Mouse (Mus musculus): ENCODE data around the gene Wbp1l. TPM values are rescaled to one million over a fixed set of nuclear protein-coding genes. Genes with fewer than 3 reads are reported as not detected.

Gene Wbp1l
- polyA plus RNA-seq, 1 experiment from 2014 or later = 40.4 TPM

- H3K27ac ChIP-seq (replicated peaks; ENCODE audit: low read depth, low read length) = no peak overlapping the region
- 81% methylated on average over 3 of the region's 3 CpGs for WGBS
- no peaks in the 10 kb centered on the region for H3K27me3 ChIP-seq (ENCODE audit: control insufficient read depth, insufficient read depth, low read length)
- H3K4me1 ChIP-seq (ENCODE audit: control insufficient read depth, insufficient read depth, low read length) = no peaks in the 10 kb centered on the region
- DNase-seq (ENCODE audit: low spot score) (no peak), ATAC-seq (ENCODE audit: insufficient number of reproducible peaks, low FRiP score, low TSS enrichment, low read depth) (no peak)
- no peak overlapping the region for H3K9ac ChIP-seq (ENCODE audit: low read length)
- H3K4me3 ChIP-seq (ENCODE audit: low read depth, low read length) = no peak overlapping the region
- no peaks in the 10 kb centered on the region for H3K36me3 ChIP-seq (ENCODE audit: control insufficient read depth, insufficient read depth, low read length)
- H3K9me3 ChIP-seq (ENCODE audit: control insufficient read depth, low read length) = no peaks in the 10 kb centered on the region
- H3K4me2 ChIP-seq (ENCODE audit: low read depth, severe bottlenecking) = no peak overlapping the region
Observed at GRCm38 (mm10) chr19:46675641-46676040, 76.8 kb downstream of the Wbp1l start.

- Histone ChIP-seq H3K36me3 (ENCODE audit: control insufficient read depth, insufficient read depth, low read length) (no peaks in the 10 kb centered on the region), H3K4me1 (ENCODE audit: control insufficient read depth, insufficient read depth, low read length) (no peaks in the 10 kb centered on the region), H3K9me3 (ENCODE audit: control insufficient read depth, low read length) (no peaks in the 10 kb centered on the region), H3K4me2 (ENCODE audit: low read depth, severe bottlenecking) (no peak overlapping the region), H3K27ac (replicated peaks; ENCODE audit: low read depth, low read length) (no peak overlapping the region), H3K9ac (ENCODE audit: low read length) (no peak overlapping the region), H3K4me3 (ENCODE audit: low read depth, low read length) (no peak overlapping the region), H3K27me3 (ENCODE audit: control insufficient read depth, insufficient read depth, low read length) (no peaks in the 10 kb centered on the region)
- ATAC-seq (ENCODE audit: insufficient number of reproducible peaks, low FRiP score, low TSS enrichment, low read depth) (no peak), DNase-seq (ENCODE audit: low spot score) (no peak)
- WGBS = 66% methylated on average over 12 of the region's 12 CpGs
Observed at GRCm38 (mm10) chr19:46679720-46680383, 81.0 kb downstream of the Wbp1l start.

- H3K36me3 ChIP-seq (ENCODE audit: control insufficient read depth, insufficient read depth, low read length) = no peaks in the 10 kb centered on the region
- peak within 1 kb of the TSS; percentile 59 for H3K4me2 ChIP-seq (ENCODE audit: low read depth, severe bottlenecking)
- peak; percentile 90 for DNase-seq (ENCODE audit: low spot score)
- ATAC-seq (ENCODE audit: insufficient number of reproducible peaks, low FRiP score, low TSS enrichment, low read depth) = peak; percentile 86
- whole genome bisulfite sequencing = 3% methylated on average over 44 of the region's 44 CpGs
- H3K9ac ChIP-seq (ENCODE audit: low read length) = peak within 1 kb of the TSS; percentile 81
- peak within 1 kb of the TSS; percentile 48 for H3K4me3 ChIP-seq (ENCODE audit: low read depth, low read length)
- H3K4me1 ChIP-seq (ENCODE audit: control insufficient read depth, insufficient read depth, low read length) = no peaks in the 10 kb centered on the region
- no peaks in the 10 kb centered on the region for H3K9me3 ChIP-seq (ENCODE audit: control insufficient read depth, low read length)
- H3K27ac ChIP-seq (replicated peaks; ENCODE audit: low read depth, low read length) = no peak within 1 kb of the TSS
- H3K27me3 ChIP-seq (ENCODE audit: control insufficient read depth, insufficient read depth, low read length) = no peaks in the 10 kb centered on the region
Observed at GRCm38 (mm10) chr19:46689460-46690372, 90.8 kb downstream of the Wbp1l start, which contains the start of gene Borcs7. Gene Borcs7, plus strand, starts transcription at chr19:46689906.

GRCm38 (mm10) chr19:46690387-46690786 lies 91.5 kb downstream of the Wbp1l start:
- Histone ChIP-seq H3K9ac (ENCODE audit: low read length) (peak overlapping the region; percentile 81), H3K4me2 (ENCODE audit: low read depth, severe bottlenecking) (peak overlapping the region; percentile 59), H3K27ac (replicated peaks; ENCODE audit: low read depth, low read length) (no peak overlapping the region), H3K4me1 (ENCODE audit: control insufficient read depth, insufficient read depth, low read length) (no peaks in the 10 kb centered on the region), H3K36me3 (ENCODE audit: control insufficient read depth, insufficient read depth, low read length) (no peaks in the 10 kb centered on the region), H3K4me3 (ENCODE audit: low read depth, low read length) (peak overlapping the region; percentile 48), H3K9me3 (ENCODE audit: control insufficient read depth, low read length) (no peaks in the 10 kb centered on the region), H3K27me3 (ENCODE audit: control insufficient read depth, insufficient read depth, low read length) (no peaks in the 10 kb centered on the region)
- DNase-seq (ENCODE audit: low spot score) (no peak), ATAC-seq (ENCODE audit: insufficient number of reproducible peaks, low FRiP score, low TSS enrichment, low read depth) (no peak)
- WGBS = 80% methylated on average over 11 of the region's 11 CpGs

GRCm38 (mm10) chr19:46691078-46691477 lies 92.2 kb downstream of the Wbp1l start:
- no peaks in the 10 kb centered on the region for H3K27me3 ChIP-seq (ENCODE audit: control insufficient read depth, insufficient read depth, low read length)
- no peaks in the 10 kb centered on the region for H3K4me1 ChIP-seq (ENCODE audit: control insufficient read depth, insufficient read depth, low read length)
- no peak overlapping the region for H3K4me2 ChIP-seq (ENCODE audit: low read depth, severe bottlenecking)
- no peak overlapping the region for H3K9ac ChIP-seq (ENCODE audit: low read length)
- no peak for ATAC-seq (ENCODE audit: insufficient number of reproducible peaks, low FRiP score, low TSS enrichment, low read depth)
- H3K36me3 ChIP-seq (ENCODE audit: control insufficient read depth, insufficient read depth, low read length) = no peaks in the 10 kb centered on the region
- no peak overlapping the region for H3K27ac ChIP-seq (replicated peaks; ENCODE audit: low read depth, low read length)
- no peak overlapping the region for H3K4me3 ChIP-seq (ENCODE audit: low read depth, low read length)
- WGBS = 81% methylated on average over 2 of the region's 2 CpGs
- DNase-seq (ENCODE audit: low spot score) = no peak
- H3K9me3 ChIP-seq (ENCODE audit: control insufficient read depth, low read length) = no peaks in the 10 kb centered on the region

- no peak overlapping the region for H3K9ac ChIP-seq (ENCODE audit: low read length)
- DNase-seq (ENCODE audit: low spot score) (no peak), ATAC-seq (ENCODE audit: insufficient number of reproducible peaks, low FRiP score, low TSS enrichment, low read depth) (no peak)
- no peak overlapping the region for H3K4me3 ChIP-seq (ENCODE audit: low read depth, low read length)
- no peaks in the 10 kb centered on the region for H3K27me3 ChIP-seq (ENCODE audit: control insufficient read depth, insufficient read depth, low read length)
- H3K9me3 ChIP-seq (ENCODE audit: control insufficient read depth, low read length) = no peaks in the 10 kb centered on the region
- no peaks in the 10 kb centered on the region for H3K4me1 ChIP-seq (ENCODE audit: control insufficient read depth, insufficient read depth, low read length)
- H3K27ac ChIP-seq (replicated peaks; ENCODE audit: low read depth, low read length) = no peak overlapping the region
- 90% methylated on average over 4 of the region's 4 CpGs for whole genome bisulfite sequencing
- H3K36me3 ChIP-seq (ENCODE audit: control insufficient read depth, insufficient read depth, low read length) = no peaks in the 10 kb centered on the region
- H3K4me2 ChIP-seq (ENCODE audit: low read depth, severe bottlenecking) = no peak overlapping the region
Observed at GRCm38 (mm10) chr19:46693146-46693545, 94.3 kb downstream of the Wbp1l start.

- Histone ChIP-seq H3K27me3 (ENCODE audit: control insufficient read depth, insufficient read depth, low read length) (no peaks in the 10 kb centered on the region), H3K9ac (ENCODE audit: low read length) (no peak overlapping the region), H3K4me1 (ENCODE audit: control insufficient read depth, insufficient read depth, low read length) (no peaks in the 10 kb centered on the region), H3K9me3 (ENCODE audit: control insufficient read depth, low read length) (no peaks in the 10 kb centered on the region), H3K4me3 (ENCODE audit: low read depth, low read length) (no peak overlapping the region), H3K36me3 (ENCODE audit: control insufficient read depth, insufficient read depth, low read length) (no peaks in the 10 kb centered on the region), H3K4me2 (ENCODE audit: low read depth, severe bottlenecking) (no peak overlapping the region), H3K27ac (replicated peaks; ENCODE audit: low read depth, low read length) (no peak overlapping the region)
- DNase-seq (ENCODE audit: low spot score) = no peak
- no peak for ATAC-seq (ENCODE audit: insufficient number of reproducible peaks, low FRiP score, low TSS enrichment, low read depth)
- 91% methylated on average over 8 of the region's 8 CpGs for WGBS
Observed at GRCm38 (mm10) chr19:46696482-46696881, 97.6 kb downstream of the Wbp1l start.

GRCm38 (mm10) chr19:46696943-46697342 lies 98.1 kb downstream of the Wbp1l start:
- Histone ChIP-seq H3K4me1 (ENCODE audit: control insufficient read depth, insufficient read depth, low read length) (no peaks in the 10 kb centered on the region), H3K9me3 (ENCODE audit: control insufficient read depth, low read length) (no peaks in the 10 kb centered on the region), H3K27me3 (ENCODE audit: control insufficient read depth, insufficient read depth, low read length) (no peaks in the 10 kb centered on the region), H3K27ac (replicated peaks; ENCODE audit: low read depth, low read length) (no peak overlapping the region), H3K4me3 (ENCODE audit: low read depth, low read length) (no peak overlapping the region), H3K9ac (ENCODE audit: low read length) (no peak overlapping the region), H3K36me3 (ENCODE audit: control insufficient read depth, insufficient read depth, low read length) (no peaks in the 10 kb centered on the region), H3K4me2 (ENCODE audit: low read depth, severe bottlenecking) (no peak overlapping the region)
- ATAC-seq (ENCODE audit: insufficient number of reproducible peaks, low FRiP score, low TSS enrichment, low read depth) = no peak
- DNase-seq (ENCODE audit: low spot score) = no peak
- WGBS = 93% methylated on average over 7 of the region's 7 CpGs

Measured in limb, embryonic 11.5 days (tissue).